Mouse (Mus musculus) stomach, embryonic 14.5 days (tissue): ENCODE measurements at regions not wholly inside any gene's neighbourhood (a gene's known extent, or its start where the extent isn't known, plus 50 kb on each side); places are given as distances from the start of the nearest gene placed in this dataset.
A peak's percentile ranks its signal among the peaks of the same experiment; 100 is the strongest.

Experiments
- ATAC-seq: fragments of 200-750 bp; cut with Nextera tagmentation; 2 replicates; pipeline ENCODE4 v1.8.0; 2017; ENCODE audit warnings: low read depth, moderate TSS enrichment; ENCODE audit not compliant: insufficient number of reproducible peaks, insufficient read depth, low FRiP score
- H3K27ac ChIP-seq: fragments of 300-500 bp; sonication (generic); 2 replicates; pipeline ENCODE4 v1.5.1; 2014; ENCODE audit warnings: mild to moderate bottlenecking, low read length, moderate library complexity, mixed read lengths
- H3K27me3 ChIP-seq: fragments of 300-500 bp; sonication (generic); 2 replicates; pipeline ENCODE4 v1.6.1; 2014; ENCODE audit warnings: low read length, control low read depth, mixed read lengths; ENCODE audit not compliant: control insufficient read depth, insufficient read depth
- H3K36me3 ChIP-seq: fragments of 300-500 bp; sonication (generic); 2 replicates; pipeline ENCODE4 v1.6.1; 2014; ENCODE audit warnings: mild to moderate bottlenecking, control low read depth, low read length, moderate library complexity, mixed read lengths; ENCODE audit not compliant: control insufficient read depth, insufficient read depth
- H3K4me1 ChIP-seq: fragments of 300-500 bp; sonication (generic); 2 replicates; pipeline ENCODE4 v1.6.1; 2014; ENCODE audit warnings: low read length, control low read depth, mixed read lengths; ENCODE audit not compliant: control insufficient read depth, insufficient read depth
- H3K4me2 ChIP-seq: fragments of 300-500 bp; sonication (generic); replicated peaks from 2 replicates; pipeline ENCODE4 v1.6.1; 2014; ENCODE audit warnings: low read depth, low read length, control low read depth
- H3K4me3 ChIP-seq: fragments of 300-500 bp; sonication (generic); 2 replicates; pipeline ENCODE4 v1.5.1; 2014; ENCODE audit warnings: low read depth, low read length, control low read depth
- H3K9ac ChIP-seq: fragments of 300-500 bp; sonication (generic); replicated peaks from 2 replicates; pipeline ENCODE4 v1.6.1; 2014; ENCODE audit warnings: low read depth, mild to moderate bottlenecking, control low read depth, low read length, moderate library complexity, mixed read lengths
- H3K9me3 ChIP-seq: fragments of 300-500 bp; sonication (generic); 2 replicates; pipeline ENCODE4 v1.6.1; 2016; ENCODE audit warnings: low read depth, low read length, control low read depth; ENCODE audit not compliant: control insufficient read depth
- WGBS: fragments of 180-500 bp; shearing (Covaris S2); extraction: QIAGEN DNeasy Blood & Tissue Kit; methylation state at CpG from one replicate; pipeline ENCODE4 v1.1.7; 2014; 5-methylcytosine and 5-hydroxymethylcytosine counted together

DNA sequence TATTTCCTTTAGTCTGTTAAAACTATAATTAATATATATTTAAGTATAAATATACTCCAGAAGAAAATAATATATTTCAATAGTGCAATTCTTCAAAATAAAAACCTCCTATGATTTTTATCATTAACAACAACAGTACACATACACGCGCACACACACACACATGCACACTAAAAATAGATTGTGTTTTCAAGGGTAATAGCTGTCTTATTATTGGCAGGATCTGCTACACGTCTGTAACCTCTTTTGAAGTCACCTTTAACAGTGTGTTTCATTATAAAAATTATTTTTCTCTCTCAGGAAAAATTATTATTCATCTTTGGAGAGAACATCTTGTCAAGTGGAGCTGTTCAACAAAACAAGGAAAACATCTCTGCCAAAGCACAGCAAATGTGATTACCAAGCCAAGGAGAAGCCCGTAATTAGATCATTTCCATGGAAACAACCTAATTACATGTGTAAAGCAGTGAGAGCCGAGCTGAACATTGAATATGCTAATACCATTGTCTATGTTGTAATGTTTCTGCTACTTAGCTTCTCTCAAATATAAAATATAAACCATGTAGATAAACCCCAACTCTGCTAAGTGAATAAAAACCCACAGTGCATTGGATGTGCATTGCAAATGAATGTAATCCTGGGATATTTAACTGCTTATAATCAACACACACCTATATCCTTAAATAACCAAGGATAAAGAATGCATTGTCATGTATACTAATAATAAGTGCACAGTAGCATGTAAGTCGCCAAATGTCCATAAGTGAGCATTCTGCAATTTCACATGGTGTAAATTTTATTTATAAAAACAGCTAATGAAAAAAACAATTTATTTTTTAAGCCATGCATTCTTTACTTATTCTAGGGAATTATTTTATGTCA, 719.4 kb upstream of the Tbl1xr1 start:
- no peak overlapping the region for H3K4me2 ChIP-seq
- no peak for ATAC-seq
- WGBS, result 79% methylated on average over 6 of the region's 6 CpGs

GRCm38 (mm10) chr3:21358068-21358467, 718.4 kb upstream of the Tbl1xr1 start:
- Histone ChIP-seq H3K9me3 (no peaks in the 10 kb centered on the region), H3K9ac (no peak overlapping the region), H3K4me1 (no peaks in the 10 kb centered on the region), H3K4me3 (no peak overlapping the region), H3K27me3 (no peaks in the 10 kb centered on the region), H3K27ac (no peak overlapping the region), H3K36me3 (no peaks in the 10 kb centered on the region), H3K4me2 (no peak overlapping the region)
- ATAC-seq, result no peak
- WGBS, result 85% methylated on average over 6 of the region's 6 CpGs

More for the DNA sequence above, 719.4 kb upstream of the Tbl1xr1 start:
- Histone ChIP-seq H3K36me3 (no peaks in the 10 kb centered on the region), H3K27me3 (no peaks in the 10 kb centered on the region), H3K9ac (no peak overlapping the region), H3K27ac (no peak overlapping the region), H3K4me3 (no peak overlapping the region), H3K9me3 (no peaks in the 10 kb centered on the region), H3K4me1 (no peaks in the 10 kb centered on the region)

DNA sequence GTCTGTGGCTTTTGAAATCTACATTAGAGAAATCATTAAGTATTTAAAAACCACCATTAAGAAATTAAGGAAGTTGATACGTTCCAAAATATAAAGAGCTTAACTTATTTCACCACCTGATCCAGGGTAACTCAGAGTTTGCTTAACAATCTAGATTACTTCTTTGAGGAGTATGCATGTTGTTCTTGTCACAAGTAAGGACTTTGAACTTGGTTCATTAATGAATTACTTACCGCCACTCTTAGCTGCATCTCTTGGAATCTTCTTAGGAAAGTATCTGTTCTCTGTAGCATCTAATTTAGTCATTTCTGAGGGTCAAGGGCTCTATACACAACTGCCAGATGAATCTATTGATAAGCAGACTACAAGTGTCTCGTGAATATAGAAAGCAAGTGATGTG, 715.4 kb upstream of the Tbl1xr1 start:
- no peaks in the 10 kb centered on the region for H3K27me3 ChIP-seq
- no peak overlapping the region for H3K9ac ChIP-seq
- H3K4me1 ChIP-seq, result no peaks in the 10 kb centered on the region
- no peaks in the 10 kb centered on the region for H3K36me3 ChIP-seq
- 77% methylated on average over 3 of the region's 3 CpGs for WGBS
- no peak overlapping the region for H3K4me2 ChIP-seq
- H3K9me3 ChIP-seq, result no peaks in the 10 kb centered on the region
- ATAC-seq, result no peak
- H3K27ac ChIP-seq, result no peak overlapping the region
- no peak overlapping the region for H3K4me3 ChIP-seq

GRCm38 (mm10) chr3:21379816-21380215, 696.6 kb upstream of the Tbl1xr1 start:
- Histone ChIP-seq H3K9me3 (no peaks in the 10 kb centered on the region), H3K27me3 (no peaks in the 10 kb centered on the region), H3K36me3 (no peaks in the 10 kb centered on the region), H3K4me2 (no peak overlapping the region), H3K9ac (no peak overlapping the region), H3K4me3 (no peak overlapping the region), H3K4me1 (no peaks in the 10 kb centered on the region), H3K27ac (no peak overlapping the region)
- ATAC-seq, result no peak
- WGBS, result 81% methylated on average over 2 of the region's 2 CpGs

- Histone ChIP-seq H3K9me3 (no peaks in the 10 kb centered on the region), H3K4me2 (no peak overlapping the region), H3K9ac (no peak overlapping the region), H3K4me1 (no peaks in the 10 kb centered on the region), H3K4me3 (no peak overlapping the region), H3K36me3 (no peaks in the 10 kb centered on the region), H3K27me3 (no peaks in the 10 kb centered on the region), H3K27ac (no peak overlapping the region)
- 72% methylated on average over 3 of the region's 3 CpGs for WGBS
- ATAC-seq, result no peak
Measured at GRCm38 (mm10) chr3:21381072-21381471, 695.4 kb upstream of the Tbl1xr1 start.

DNA sequence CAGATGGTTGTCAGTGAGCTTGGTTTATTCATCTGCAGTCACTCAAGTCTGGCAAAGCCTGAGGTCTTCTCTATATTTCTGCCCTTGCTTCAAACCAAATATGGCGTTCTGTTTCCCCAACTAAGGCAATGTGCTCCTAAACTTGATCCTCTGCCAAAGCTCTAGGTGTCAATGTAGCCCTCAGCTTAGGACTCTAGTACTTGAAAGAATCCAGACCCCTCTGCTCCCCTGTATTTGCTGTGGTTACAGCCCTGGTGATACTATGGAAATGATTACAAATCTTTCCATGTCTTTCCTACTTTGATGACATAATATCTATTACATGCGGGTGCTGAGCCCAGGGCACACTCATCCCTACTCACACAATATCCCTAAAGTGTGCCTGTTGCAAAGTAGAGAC, 672.9 kb upstream of the Tbl1xr1 start:
- H3K9ac ChIP-seq, result no peak overlapping the region
- H3K4me2 ChIP-seq, result no peak overlapping the region
- no peaks in the 10 kb centered on the region for H3K4me1 ChIP-seq
- H3K4me3 ChIP-seq, result no peak overlapping the region
- 63% methylated on average over 2 of the region's 2 CpGs for WGBS
- 0 out of 2 replicates have a peak overlapping the region, but pooled peaks have one; percentile 68 for H3K27ac ChIP-seq
- no peaks in the 10 kb centered on the region for H3K36me3 ChIP-seq
- ATAC-seq, result peak; percentile 72; the same call in 1 of the 2 replicates
- H3K9me3 ChIP-seq, result no peaks in the 10 kb centered on the region
- no peaks in the 10 kb centered on the region for H3K27me3 ChIP-seq

DNA sequence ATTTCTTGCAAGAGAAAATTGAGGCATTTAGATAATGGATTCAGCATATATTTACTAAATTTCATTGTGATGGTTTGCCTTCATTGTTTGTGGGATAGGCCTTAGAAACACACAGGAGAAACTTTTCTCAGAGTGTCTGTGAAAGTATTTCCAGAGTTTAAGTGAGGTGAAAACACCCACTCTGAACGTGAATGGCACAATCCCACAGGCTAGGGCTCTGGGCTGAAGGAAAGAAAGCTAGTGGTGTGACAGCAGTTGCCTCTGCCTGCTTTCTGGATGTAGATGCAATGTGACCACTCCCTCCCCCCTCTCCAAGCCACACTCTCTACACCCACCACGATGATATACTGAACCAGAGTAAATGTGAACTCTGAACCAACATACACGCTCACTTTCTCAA, 672.4 kb upstream of the Tbl1xr1 start:
- H3K27ac ChIP-seq, result peak overlapping the region; percentile 68; the same call in 1 of the 2 replicates
- H3K27me3 ChIP-seq, result no peaks in the 10 kb centered on the region
- no peak for ATAC-seq
- H3K4me3 ChIP-seq, result no peak overlapping the region
- no peaks in the 10 kb centered on the region for H3K9me3 ChIP-seq
- H3K4me1 ChIP-seq, result no peaks in the 10 kb centered on the region
- WGBS, result 61% methylated on average over 3 of the region's 3 CpGs
- no peaks in the 10 kb centered on the region for H3K36me3 ChIP-seq
- H3K4me2 ChIP-seq, result no peak overlapping the region
- no peak overlapping the region for H3K9ac ChIP-seq

- Histone ChIP-seq H3K4me2 (no peak overlapping the region), H3K36me3 (no peaks in the 10 kb centered on the region), H3K9ac (no peak overlapping the region), H3K4me1 (no peaks in the 10 kb centered on the region), H3K27ac (no peak overlapping the region), H3K9me3 (no peaks in the 10 kb centered on the region), H3K4me3 (no peak overlapping the region), H3K27me3 (no peaks in the 10 kb centered on the region)
- WGBS, result 82% methylated on average over 5 of the region's 5 CpGs
- ATAC-seq, result no peak
Measured at GRCm38 (mm10) chr3:21407077-21407476, 669.4 kb upstream of the Tbl1xr1 start.

GRCm38 (mm10) chr3:21412010-21412409, 664.4 kb upstream of the Tbl1xr1 start:
- no peaks in the 10 kb centered on the region for H3K9me3 ChIP-seq
- no peak for ATAC-seq
- no peak overlapping the region for H3K4me3 ChIP-seq
- no peaks in the 10 kb centered on the region for H3K27me3 ChIP-seq
- no peak overlapping the region for H3K27ac ChIP-seq
- no peaks in the 10 kb centered on the region for H3K36me3 ChIP-seq
- H3K4me1 ChIP-seq, result no peaks in the 10 kb centered on the region
- no peak overlapping the region for H3K9ac ChIP-seq
- no peak overlapping the region for H3K4me2 ChIP-seq
- 83% methylated on average over 2 of the region's 2 CpGs for WGBS
